Mouse (Mus musculus) cerebellum, postnatal 4 days (tissue): Measurements from ENCODE around the gene Gpt2.

Source experiments
- DNase-seq, 2 experiments: peaks; one replicate each; pipeline ENCODE4 v3.0.0; 2022; ENCODE audit warnings: low spot score in 2 of 2, mixed read lengths in 1 of 2

The Gpt2 gene

DNA sequence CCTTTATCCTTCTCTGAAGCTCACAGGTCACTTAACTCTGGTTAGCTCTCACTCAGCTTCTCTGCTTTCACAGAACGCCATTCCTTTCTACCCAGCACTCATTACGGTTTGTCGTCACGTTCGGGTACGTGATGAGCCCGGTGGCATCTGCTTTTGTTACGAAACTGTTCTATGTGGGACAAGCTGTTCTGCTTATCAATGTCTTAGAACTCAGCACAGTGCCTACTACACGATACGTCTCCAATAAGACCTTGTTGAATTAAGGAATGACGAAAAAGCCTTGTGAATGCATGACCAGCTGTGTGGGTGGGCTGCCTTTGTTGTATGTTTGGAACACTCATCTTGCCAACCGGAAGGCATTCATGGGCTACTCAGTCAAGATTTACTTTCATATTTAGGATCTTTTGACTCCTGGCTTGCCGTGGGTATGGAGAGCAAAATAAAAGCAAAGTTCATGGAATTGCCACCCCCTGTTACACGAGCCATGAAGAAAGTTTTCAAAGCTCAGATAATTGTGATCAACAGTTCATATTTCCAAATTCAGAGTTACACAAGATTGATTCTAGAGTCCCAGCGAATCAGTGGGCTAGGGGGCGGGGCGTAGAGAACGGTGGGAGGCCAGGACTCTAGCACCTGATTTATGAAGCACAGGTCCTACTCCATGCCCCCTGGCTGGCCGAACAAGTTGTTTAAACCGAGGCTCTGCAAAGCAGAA, 4.3 kb upstream of the Gpt2 start:
- no peak for DNase-seq

DNA sequence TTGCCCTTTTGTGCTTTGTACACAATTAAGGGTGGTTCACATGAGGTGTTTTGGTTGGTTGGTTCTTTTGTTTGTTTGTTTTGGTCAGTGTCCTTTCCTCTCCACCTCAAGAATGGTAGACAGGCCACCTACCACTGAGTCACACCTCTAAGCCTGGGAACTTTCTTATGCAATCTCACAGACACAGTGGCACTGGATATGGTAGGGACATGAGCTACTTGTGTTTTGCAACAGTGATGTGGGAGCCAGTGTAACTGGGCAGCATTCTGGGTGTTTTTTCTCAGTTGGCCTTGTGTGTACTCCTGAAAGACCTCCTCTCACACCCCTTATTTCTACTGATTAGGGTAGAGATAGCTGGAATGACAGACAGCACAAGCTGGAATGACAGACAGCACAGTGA, 3.7 kb upstream of the Gpt2 start:
- no peak for DNase-seq

DNA sequence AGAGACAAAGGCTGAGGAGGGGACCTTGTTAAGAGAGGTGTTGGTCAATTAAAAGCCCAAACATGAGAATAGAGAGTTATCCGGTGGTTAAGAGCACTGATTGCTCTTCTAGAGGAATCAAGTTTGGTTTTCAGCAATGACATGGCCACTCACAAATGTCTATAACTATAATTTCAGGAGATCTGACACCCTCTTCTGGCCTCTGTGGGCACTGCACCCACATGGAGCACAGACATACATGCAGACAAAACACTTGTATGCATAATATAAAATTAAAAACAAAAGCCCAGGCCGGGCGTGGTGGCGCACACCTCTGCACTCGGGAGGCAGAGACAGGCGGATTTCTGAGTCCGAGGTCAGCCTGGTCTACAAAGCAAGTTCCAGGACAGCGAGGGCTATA, 2.8 kb upstream of the Gpt2 start:
- no peak for DNase-seq

DNA sequence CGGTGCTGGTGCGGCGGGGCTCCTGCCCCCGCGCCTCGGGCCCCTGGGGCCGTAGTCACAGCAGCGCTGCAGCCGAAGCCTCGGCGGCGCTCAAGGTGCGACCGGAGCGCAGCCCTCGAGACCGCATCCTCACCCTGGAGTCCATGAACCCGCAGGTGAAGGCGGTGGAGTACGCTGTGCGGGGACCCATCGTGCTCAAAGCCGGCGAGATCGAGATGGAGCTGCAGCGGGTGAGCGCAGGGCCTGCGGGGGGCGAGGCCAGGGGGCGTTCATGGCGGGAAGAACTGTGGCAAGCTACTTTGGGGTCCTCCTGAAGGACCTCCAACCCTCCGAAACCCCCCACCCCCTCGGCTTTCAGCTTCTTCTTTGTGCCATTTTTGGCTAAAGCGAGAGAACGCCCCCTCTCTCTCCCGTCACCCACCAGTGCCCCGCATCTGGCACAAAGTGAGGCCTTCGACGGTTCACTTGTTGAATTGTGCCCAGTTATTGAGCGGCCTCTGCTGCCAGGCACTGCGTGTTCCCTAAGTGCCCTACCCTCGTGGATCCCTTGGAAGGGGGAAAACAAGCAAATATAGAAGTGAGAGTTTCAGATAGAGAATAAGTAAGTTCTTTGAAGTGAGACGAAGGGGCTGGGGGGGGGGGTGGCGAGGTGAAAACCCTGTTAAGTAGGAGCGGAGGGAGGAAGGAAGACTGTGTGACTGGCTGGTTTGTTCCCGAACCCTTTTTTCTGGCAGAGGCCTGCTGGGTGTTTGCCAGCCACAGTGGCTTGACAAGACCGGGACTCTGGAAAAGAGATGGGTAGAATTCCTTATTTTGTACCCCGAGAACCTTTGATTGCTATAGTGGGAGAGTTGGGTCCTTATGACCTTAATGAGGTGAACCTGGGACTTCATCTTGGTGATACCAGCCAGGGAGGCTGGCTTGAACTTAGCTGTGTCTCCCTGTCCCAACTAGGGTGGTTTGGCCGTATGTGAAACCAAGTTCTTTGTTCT, 860 bp downstream of the Gpt2 start:
- DNase-seq: peak in 1 of 2 experiments; percentile 24

DNA sequence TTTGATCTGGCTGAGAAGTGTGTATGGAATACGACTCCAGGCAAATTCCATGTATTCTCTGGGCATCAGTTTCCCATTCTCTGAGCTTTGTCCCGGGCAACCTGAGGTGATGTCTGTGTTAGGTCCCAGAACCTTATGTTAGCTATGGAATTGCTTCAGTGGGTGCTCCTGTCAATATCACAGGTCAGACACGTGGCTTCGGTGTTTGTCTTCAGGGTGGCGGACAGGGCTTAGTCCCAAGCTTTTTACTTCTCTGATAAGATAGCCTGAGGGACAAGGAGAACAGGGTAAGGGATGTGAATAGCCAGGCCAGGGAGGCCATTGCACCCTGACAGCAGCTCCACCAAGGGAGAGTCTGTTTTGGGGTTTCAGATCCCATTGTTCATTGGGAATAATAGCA, 3.7 kb downstream of the Gpt2 start:
- DNase-seq: no peak

DNA sequence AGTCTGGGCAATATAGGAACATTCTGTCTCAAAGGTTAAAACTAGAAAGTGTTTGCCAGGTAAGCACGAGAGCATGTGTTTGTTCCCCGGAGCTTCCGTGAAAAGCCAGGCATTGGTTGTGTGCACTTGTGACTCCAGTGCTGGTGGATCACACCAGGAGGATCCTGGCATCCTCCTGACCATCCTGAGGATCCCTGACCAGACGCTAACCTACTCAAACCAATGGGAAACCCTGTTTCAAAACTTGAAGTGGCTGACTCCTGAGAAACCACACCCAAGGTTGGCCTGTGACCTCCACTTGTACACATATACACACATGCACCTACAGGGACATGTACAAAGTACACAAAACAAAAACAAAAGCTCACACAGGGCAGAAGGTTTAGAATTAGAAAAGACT, 4.4 kb downstream of the Gpt2 start:
- DNase-seq: no peak

DNA sequence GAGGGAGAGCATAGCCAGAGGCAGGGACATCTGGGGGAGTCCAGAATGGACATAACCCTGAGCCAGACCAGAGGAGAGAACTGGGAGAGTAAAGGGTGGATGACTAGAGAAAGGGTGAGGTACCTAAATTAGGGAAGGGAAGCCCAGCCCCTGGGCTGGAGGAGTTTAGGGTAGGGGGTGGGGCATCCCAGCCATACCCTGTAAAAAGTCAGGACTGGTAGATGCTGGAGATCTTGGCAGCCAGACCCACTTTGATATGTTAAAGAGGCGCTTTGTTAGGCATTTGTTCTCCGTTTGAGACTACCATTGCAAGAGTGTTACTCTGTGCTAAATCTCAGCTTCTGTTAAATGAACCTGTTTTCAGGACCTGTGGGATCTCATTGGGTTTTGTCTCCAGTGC, 6.2 kb downstream of the Gpt2 start:
- DNase-seq: no peak

DNA sequence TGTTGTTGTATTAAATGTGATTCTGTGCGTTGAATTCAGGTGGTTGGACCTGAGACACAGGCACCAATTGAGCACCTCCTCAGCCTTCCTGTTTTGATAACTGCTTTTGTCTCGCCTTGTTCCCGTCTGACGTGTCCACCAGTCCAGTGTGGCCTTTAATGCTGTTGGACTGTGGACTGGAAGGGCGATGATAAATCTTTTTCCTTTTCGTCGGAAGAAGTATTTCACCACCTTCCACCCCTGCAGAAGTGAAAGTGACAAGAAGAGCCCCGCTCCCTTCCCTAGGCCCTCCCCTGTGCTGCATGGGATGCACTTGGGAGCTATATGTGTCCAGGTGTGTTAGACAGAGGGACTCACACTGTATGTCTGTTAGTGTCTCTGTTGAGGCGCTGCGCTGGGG, 8.1 kb downstream of the Gpt2 start:
- no peak for DNase-seq

DNA sequence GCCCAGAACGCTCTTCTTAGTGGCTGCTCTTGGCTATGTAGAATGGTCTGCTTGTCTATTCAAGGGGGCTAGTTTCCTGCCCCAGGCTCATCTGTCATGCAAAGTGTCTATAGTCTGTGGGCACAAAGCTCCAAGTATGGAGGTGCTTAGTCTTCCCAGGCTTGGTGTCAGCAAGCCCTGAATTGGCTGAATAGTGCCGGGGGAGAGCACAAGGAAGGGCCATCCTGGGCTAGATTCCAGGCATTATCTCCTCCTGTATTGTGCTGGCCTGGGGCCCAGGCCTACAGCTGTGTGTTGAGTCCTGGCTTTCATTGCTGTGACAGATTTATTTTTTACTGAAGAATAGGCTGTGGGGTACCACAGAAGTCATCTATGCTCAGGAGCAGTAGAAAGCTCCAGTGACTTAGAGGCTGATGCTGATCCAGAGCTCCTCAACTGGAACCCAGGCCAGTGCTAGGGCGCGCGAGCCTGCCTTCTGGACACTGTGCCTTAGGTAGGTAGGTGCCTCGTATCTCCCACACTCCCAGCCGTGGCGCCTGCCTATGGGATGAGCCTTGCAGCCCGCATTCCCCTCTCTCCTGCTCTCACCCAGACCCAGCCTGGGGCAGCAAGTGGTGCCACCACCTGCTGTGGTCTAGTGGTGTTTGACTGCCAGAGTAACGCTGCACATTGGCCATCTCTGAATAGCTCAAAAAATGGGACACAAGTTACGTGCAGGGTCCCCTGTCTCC, 8.7 kb downstream of the Gpt2 start:
- DNase-seq: peak in 1 of 2 experiments; percentile 58

DNA sequence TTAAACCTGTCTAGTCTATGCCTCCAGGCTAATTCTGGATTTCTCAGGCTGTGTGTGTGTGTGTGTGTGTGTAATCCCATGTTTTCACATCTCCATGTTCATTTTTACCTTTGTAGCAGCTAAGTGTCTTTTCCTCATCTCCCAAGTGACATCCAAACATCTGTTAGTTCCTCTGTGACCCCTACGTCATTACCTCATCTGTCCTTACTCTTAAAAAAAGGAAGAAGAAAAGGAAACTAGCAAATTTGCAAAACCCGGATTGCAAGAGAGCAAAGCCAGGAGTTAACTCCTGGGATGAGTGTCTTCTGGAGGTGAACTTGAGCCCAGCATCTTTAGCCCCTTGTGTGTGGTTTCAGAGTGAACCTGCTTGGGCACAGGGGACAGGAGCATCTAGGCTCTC, 10.0 kb downstream of the Gpt2 start:
- no peak for DNase-seq

DNA sequence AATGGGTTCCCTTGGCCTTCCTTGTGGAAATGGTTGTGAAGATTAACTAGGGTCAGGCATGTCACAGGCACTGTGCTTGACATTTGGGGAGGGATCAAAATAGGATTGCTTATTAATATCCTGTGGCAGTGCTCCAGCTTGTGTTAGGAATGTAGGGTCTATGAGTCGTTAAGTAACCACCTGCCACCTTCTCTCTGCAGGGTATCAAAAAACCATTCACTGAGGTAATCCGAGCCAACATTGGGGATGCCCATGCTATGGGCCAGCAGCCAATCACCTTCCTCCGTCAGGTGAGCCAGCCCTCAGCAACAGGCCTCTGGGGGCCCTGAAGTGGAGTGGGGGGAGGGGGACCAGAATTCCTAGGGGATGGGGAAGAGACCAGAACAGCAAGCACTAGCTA, 10.7 kb downstream of the Gpt2 start:
- DNase-seq: no peak

DNA sequence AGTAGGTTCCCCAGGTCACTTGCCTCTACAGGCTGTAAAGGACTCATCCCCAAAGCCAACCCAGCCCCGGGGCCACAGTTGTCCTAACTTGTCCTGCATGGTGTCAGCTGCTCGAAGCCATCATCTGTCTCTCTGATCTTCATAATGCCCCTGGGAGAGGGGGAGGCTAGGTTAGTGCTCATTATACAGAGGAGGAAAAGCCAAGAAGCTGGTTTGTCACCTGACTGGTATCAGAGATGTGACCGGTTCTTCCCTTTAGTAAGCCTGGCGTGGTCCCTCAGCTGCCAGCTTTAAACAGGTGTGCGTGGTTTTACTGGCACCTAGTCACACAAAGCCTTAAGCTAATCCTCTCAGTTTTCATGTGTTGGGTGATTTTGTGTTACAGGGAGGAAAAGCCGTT, 12.3 kb downstream of the Gpt2 start:
- no peak for DNase-seq

DNA sequence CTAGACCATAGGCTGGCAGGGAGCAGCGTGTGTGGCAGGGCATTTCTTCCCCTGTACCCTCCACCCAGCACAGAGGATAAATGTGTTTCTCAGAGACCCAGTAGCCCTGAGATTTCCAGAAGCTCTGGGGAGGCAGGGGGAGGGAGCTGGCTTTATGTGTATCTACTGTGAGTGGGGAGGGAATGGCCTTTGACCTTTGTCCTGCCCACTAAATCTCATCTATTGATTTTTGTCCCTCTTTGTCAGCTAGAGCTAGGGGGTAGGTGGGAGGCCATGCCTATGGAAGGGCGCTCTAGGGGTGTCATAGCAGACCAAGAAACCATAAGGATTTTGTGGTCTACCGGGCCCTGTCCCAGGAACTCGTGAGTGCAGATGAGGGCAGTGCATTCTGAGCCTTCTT, 14.2 kb downstream of the Gpt2 start:
- DNase-seq: no peak

DNA sequence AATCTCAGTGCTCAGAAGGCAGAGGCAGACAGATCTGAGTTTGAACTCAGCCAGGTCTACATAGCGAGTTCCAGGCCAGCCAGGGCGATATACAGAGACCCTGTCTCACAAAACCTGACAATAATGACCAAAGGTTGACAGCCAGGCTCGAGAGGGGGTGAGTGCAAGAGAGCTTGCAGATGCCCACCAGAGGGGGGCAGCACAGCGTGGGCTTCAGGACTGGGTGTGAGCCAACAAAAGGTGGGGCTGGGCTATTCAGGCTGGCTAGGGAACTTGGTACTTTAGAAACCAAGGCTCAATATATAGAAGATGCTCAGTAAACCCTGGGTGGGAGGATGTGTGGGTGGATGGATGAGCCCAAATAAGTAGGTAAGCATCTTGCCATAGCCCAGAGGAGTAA, 16.3 kb downstream of the Gpt2 start:
- no peak for DNase-seq

DNA sequence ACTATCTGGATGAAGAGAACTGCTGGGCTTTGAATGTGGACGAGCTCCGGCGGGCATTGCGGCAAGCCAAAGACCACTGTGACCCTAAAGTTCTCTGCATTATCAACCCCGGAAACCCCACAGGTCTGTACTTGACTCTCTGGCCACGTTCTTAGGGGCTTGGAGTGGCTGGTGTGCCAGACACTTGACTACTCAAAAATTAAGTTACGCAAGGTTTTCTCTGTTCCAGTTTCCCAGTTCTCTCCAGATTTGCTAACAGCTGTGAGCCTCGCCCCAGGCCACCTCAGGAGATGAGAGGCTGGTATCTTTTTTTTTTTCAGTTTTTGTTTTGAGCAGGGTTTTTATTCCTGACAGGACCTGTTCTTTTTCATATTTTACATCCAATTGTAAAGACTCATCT, 19.9 kb downstream of the Gpt2 start:
- no peak for DNase-seq

DNA sequence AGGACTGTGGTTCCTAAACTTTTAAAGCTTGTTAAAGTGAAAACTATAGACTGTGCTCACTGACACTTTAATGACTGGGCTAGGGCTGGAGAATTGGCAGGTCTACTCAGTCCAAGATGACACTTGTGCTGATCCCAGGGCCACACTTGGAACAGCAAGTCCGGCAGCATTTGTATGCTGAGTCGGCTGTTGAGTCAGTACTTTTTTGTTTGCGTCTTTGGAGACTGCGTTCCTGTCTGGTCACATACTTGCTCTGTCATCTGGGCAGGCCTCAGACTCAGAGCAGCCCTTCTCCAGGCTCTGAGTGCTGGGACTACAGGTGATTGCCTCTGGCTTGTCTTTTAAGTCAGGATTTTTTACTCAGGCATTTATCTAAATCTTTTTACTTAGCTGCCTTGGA, 20.9 kb downstream of the Gpt2 start:
- no peak for DNase-seq

DNA sequence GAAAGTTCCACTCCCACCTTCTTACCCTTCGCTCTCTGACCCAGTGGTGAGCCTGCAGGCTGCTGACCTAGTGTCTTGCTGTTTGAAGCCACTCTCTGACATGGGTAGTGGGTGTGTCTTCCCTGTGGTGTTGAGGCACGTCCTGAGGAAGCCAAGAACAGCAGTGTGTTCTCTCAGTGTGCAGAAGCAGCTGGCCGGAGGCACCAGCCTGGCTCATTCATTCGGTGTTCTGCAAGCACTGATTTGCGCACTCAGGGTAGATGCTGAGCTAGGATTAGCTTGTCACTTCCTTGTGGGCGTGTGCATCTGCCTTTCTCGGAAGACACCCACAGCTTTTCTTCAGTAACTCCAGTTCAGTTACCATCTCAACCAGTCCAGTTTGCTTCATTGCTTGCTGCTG, 23.0 kb downstream of the Gpt2 start:
- no peak for DNase-seq

DNA sequence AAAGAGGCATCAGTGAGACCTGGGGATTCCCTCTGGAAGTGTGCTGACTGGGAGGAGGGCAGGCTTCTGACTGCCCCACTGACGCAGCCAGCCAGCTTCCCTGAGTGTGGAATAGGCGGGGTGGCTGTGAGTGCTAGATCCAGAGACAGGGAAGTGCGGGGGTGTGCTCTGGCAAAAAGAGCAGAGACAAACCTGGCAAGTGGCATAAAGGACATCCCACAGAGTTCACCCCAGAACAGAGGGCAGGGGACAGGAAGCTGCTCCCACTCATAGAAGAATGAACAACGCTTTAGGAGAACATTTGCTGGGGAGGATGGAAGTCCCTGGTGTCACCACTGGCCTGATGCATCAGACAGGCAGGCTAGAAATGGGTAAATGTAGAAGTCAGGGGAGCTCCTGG, 25.0 kb downstream of the Gpt2 start:
- DNase-seq: no peak

DNA sequence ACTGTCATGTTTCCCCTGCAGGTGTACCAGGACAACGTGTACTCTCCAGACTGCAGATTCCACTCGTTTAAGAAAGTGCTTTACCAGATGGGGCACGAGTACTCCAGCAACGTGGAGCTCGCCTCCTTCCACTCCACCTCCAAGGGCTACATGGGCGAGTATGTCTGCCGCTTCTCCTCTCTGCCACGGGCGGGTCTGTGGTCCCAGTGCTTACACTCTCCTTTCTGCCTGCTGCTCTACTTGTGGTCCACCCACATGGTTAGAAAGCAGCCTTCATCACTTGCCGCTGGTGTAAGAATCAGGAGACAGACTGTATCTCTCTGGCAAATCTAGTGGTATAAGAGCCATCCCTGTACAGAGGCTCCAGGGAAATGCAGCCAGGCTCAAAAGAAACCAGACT, 25.6 kb downstream of the Gpt2 start:
- no peak for DNase-seq

DNA sequence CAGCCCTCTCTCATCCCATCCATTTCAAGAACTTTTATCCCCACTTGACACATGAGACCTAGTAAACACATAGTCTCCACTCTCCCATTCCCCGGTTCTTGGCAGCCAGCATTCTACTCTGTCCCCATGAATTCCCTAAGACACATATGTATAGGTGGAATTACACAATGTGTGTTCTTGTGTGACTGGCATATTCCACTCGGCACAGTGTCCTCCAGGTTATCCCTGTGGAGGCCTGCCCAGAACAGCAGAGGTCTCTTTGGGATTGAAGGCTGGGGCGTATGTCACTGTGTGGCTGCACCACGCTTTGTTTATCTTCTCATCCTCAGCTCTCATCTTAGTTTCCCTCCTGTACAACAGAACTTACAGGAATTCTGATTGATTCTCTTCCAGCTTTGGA, 28.2 kb downstream of the Gpt2 start:
- DNase-seq: no peak

DNA sequence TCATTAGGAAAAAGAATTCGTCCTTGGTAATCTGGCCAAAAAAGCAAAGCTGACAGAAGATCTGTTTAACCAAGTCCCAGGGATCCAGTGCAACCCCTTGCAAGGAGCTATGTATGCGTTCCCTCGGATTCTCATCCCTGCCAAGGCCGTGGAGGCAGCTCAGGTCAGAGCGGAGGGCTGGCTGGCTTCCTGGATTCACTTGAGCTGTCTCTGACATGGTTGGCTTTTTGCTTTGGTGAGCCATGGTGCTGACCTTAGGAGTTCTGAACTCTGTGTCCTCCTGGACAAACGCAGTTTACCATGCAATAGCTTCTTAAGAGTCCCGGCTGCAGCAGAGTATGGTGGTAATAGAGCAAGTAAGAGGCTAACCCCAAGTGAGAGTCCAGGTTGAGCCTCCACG, 29.0 kb downstream of the Gpt2 start:
- DNase-seq: no peak

DNA sequence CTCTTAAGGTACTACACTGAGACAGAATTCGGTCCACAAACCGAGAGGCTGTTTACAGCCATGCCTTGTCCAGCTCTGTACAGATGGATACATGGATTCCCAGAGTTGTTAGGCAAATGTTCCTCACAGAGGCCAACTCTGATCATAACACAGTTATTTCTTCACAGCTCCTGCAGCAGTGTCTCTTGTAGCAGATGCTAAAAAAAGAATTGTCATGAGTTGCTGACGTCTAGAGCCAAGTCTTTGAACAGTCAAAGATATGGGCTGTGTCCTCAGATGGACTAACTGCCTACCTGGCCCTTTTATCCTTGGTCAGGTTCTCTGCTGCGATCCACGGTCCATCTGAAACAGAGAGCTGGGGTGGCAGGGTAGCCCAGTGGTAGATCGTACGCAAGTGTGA, 31.7 kb downstream of the Gpt2 start:
- no peak for DNase-seq

DNA sequence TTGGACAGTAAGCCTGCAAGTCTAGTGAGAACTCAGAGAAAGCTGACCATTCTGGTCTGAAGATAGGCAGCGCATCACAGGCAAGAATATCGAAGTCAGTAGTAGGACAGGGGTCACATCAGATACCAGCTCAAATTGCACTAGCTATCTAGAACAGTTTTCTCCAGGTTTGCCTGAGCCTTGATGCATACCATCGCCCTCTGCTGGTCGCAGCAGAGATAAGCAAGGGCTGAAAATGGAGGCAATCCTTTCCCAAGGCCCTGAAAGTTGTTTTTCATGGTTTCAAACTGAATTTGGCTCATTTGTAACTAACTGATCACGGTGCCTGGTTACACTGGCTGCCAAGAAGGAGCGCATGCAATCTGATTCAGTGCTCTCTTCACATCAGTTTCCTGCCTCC, 33.7 kb downstream of the Gpt2 start:
- DNase-seq: peak in 1 of 2 experiments; percentile 59
